Mouse (Mus musculus) heart, adult 2 months (tissue): ENCODE results near the gene Actl9.

Source experiments
- CTCF ChIP-seq: fragments of 200-600 bp; IDR thresholded peaks from 2 replicates; pipeline ENCODE4 v1.8.1; 2022; ENCODE audit warnings: antibody characterized with exemption, mild to moderate bottlenecking, moderate library complexity
- EP300 ChIP-seq: fragments of 200-500 bp; IDR thresholded peaks from 2 replicates; pipeline ENCODE4 v1.6.1; 2011; ENCODE audit warnings: low read depth, low read length, control low read depth; ENCODE audit not compliant: insufficient read depth
- POLR2A ChIP-seq: fragments of 200-500 bp; IDR thresholded peaks from 2 replicates; pipeline ENCODE4 v1.6.1; 2011; ENCODE audit warnings: mild to moderate bottlenecking, low read depth, low read length, control low read depth; ENCODE audit not compliant: insufficient read depth

DNA sequence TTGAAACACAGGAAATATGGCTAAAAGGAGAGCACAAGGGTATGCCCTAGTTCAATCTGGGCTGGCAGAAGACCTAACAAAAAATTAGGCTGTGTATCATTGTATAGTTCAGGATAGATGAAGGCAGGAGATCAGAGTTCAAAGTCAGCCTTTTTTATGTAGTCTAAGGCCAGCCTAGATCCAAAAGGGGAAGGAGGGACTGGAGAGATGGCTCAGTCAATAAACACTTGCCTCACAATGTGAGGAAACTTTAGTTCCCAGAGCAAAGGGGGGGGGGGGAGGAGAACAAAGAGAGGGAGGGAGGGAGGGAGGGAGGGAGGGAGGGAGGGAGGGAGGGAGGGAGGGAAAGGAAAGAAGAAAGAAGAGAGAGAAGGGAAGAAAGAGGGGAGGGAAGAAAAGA is 8.5 kb downstream of the Actl9 start:
- no peak for TF ChIP-seq POLR2A
- no peak for TF ChIP-seq EP300
- TF ChIP-seq CTCF = no peak
